Mouse (Mus musculus) liver, postnatal 0 days (tissue): ENCODE measurements at regions not wholly inside any gene's neighbourhood (a gene's known extent, or its start where the extent isn't known, plus 50 kb on each side); places are given as distances from the start of the nearest gene placed in this dataset.

Source experiments
- CTCF ChIP-seq: sonication (generic); IDR thresholded peaks from 2 replicates; pipeline ENCODE4 v1.5.1; 2016; ENCODE audit warnings: antibody characterized with exemption, low read depth
- EP300 ChIP-seq: IDR thresholded peaks from 2 replicates; pipeline ENCODE4 v1.6.1; 2016; ENCODE audit warnings: antibody characterized with exemption, low read depth, mild to moderate bottlenecking

DNA sequence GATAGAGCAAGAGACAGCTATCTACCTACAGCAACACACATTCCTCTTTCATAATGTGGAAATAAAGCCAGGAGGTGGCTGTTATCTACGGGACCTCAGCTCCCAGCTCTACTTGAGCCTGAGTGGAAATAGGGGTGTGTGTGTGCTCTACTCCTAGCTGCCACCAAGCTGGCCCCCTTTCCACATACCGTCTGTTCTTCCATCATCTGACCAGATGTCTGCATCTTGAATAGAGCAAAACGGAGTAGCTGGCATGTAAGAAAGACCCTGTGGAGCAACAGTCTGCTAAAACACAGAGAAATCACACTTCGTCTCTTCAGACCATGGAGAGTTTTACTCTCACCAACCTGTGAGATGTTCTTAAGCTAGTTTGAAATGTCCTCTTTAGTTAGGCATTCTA lies 454.9 kb downstream of the 1700129C05Rik start:
- TF ChIP-seq CTCF (no peak), EP300 (no peak)
